Mouse (Mus musculus) ES-E14 (cell line): ENCODE data around the gene Tex14. TPM values are rescaled to one million over a fixed set of nuclear protein-coding genes. Genes with fewer than 3 reads are reported as not detected.

ENCODE experiments used
- DNase-seq: peaks from one replicate; pipeline ENCODE4 v3.0.0-alpha.2; 2013; ENCODE audit warnings: low read depth, low spot score
- H3K27ac ChIP-seq: 2 replicates; pipeline ENCODE4 v1.5.1; 2012; ENCODE audit warnings: low read depth, mild to moderate bottlenecking, low read length, moderate library complexity, mixed read lengths; ENCODE audit not compliant: poor library complexity, insufficient read depth, severe bottlenecking
- H3K36me3 ChIP-seq: 2 replicates; pipeline ENCODE4 v1.6.1; 2012; ENCODE audit warnings: mild to moderate bottlenecking, low read length, moderate library complexity, mixed read lengths; ENCODE audit not compliant: control insufficient read depth, poor library complexity, insufficient read depth, severe bottlenecking
- H3K4me1 ChIP-seq, 2 experiments: fragments of 150-350 bp in 1 of 2; sonication (generic) in 1 of 2; 2 replicates each; pipeline ENCODE4 v1.6.1; 2012; ENCODE audit warnings: low read length in 2 of 2, mild to moderate bottlenecking in 1 of 2, mixed read lengths in 1 of 2; ENCODE audit not compliant: control insufficient read depth in 2 of 2, insufficient read depth in 2 of 2, poor library complexity in 1 of 2
- H3K4me3 ChIP-seq, 2 experiments: fragments of 150-350 bp in 1 of 2; sonication (generic) in 1 of 2; 2 replicates each; pipeline ENCODE4 v1.5.1; 2012; ENCODE audit warnings: low read length in 2 of 2, low read depth in 1 of 2, mild to moderate bottlenecking in 1 of 2, mixed read lengths in 1 of 2; ENCODE audit not compliant: insufficient read depth in 1 of 2, poor library complexity in 1 of 2, severe bottlenecking in 1 of 2
- H3K9ac ChIP-seq: 2 replicates; pipeline ENCODE4 v1.6.1; 2012; ENCODE audit warnings: low read depth, mild to moderate bottlenecking, low read length, mixed read lengths; ENCODE audit not compliant: poor library complexity, insufficient read depth, severe bottlenecking
- H3K9me3 ChIP-seq: fragments of 150-350 bp; sonication (generic); 2 replicates; pipeline ENCODE4 v1.6.1; 2012; ENCODE audit warnings: low read depth, mild to moderate bottlenecking, low read length; ENCODE audit not compliant: control insufficient read depth, insufficient read depth
- CHD2 ChIP-seq: IDR thresholded peaks from 2 replicates; pipeline ENCODE4 v1.6.1; 2014; ENCODE audit warnings: mild to moderate bottlenecking, low read depth, low read length, inconsistent platforms
- HCFC1 ChIP-seq: IDR thresholded peaks from 2 replicates; pipeline ENCODE4 v1.6.1; 2012; ENCODE audit warnings: low read length, inconsistent platforms, borderline replicate concordance; ENCODE audit not compliant: insufficient read depth
- MAFK ChIP-seq: IDR thresholded peaks from 2 replicates; pipeline ENCODE4 v1.6.1; 2014; ENCODE audit warnings: mild to moderate bottlenecking, low read depth, low read length, inconsistent platforms; ENCODE audit not compliant: insufficient read depth
- ZC3H11A ChIP-seq: IDR thresholded peaks from 2 replicates; pipeline ENCODE4 v1.6.1; 2012; ENCODE audit warnings: low read depth, mild to moderate bottlenecking, inconsistent platforms, low read length, borderline replicate concordance
- ZNF384 ChIP-seq: IDR thresholded peaks from 2 replicates; pipeline ENCODE4 v1.6.1; 2012; ENCODE audit warnings: low read depth, low read length, inconsistent platforms
- in situ Hi-C, 2 experiments: fragments of 600-800 bp; cut with MboI; formaldehyde crosslinking; loops; one replicate each; pipeline ENCODE4 v1.15.1; 2025; ENCODE audit warnings: low sequenced_read_pairs in 2 of 2, inconsistent platforms in 1 of 2; ENCODE audit not compliant: unreplicated experiment in 2 of 2
- total RNA-seq: library from RNA; depleted of rRNA; stranded (reverse); fragments of 300-350 nt; gene quantifications from 2 replicates; pipeline ENCODE4 v1.2.3, GENCODE M21; 2012; rRNA removed

Gene Tex14
- total RNA-seq, result 10.4 and 11.4 TPM in 2 replicates

DNA sequence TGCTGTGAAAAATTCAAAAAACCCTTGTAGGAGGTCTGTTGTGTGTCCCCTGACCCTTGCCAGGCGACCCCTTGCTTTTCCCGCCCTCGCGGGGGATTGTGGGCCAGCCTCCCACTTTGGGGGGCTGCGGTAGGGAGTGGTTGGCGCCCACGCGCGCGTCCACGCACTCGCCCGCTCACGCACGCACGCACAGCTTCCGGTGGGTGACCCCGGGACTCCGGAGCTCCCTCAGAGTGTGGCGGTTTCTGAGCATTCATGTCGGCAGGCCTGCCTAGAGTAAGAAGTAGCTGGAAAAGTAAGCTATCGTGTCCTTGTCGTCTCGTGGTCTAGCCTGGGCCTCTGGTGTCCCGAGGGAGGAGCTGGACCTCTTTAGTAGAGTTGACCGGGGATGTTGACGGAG, at the start of gene Tex14, which contains the start of gene Rad51c:
Tex14 (plus strand) TSS at position 190 of the 400 bp plus-strand sequence.
Rad51c (minus strand) TSS at position 79 of the 400 bp plus-strand sequence.
- Histone ChIP-seq H3K9me3 (no peaks in the 10 kb centered on the region; the same call in 1 of the 2 replicates), H3K9ac (peak within 1 kb of the TSS; percentile 93), H3K27ac (peak within 1 kb of the TSS; percentile 89), H3K36me3 (no peaks in the 10 kb centered on the region), H3K4me1 (no peaks in the 10 kb centered on the region), H3K4me3 (peak within 1 kb of the TSS; percentile 81 to 84)
- in situ Hi-C loops, result no loop called here
- TF ChIP-seq CHD2 (no peak), ZNF384 (no peak), ZC3H11A (no peak), HCFC1 (no peak), MAFK (no peak)
- no peak for DNase-seq

GRCm38 (mm10) chr11:87357317-87358300, 47.3 kb upstream of the Tex14 start:
- Histone ChIP-seq H3K27ac (no peak overlapping the region), H3K9me3 (no peaks in the 10 kb centered on the region), H3K4me1 (no peaks in the 10 kb centered on the region), H3K9ac (peak overlapping the region; percentile 29), H3K36me3 (no peaks in the 10 kb centered on the region), H3K4me3 (peak overlapping the region; percentile 69 to 73)
- in situ Hi-C loops, result no loop called here
- no peak for DNase-seq
- TF ChIP-seq ZNF384, result no peak
- no peak for TF ChIP-seq ZC3H11A
- TF ChIP-seq CHD2, result no peak
- no peak for TF ChIP-seq HCFC1
- TF ChIP-seq MAFK, result no peak

DNA sequence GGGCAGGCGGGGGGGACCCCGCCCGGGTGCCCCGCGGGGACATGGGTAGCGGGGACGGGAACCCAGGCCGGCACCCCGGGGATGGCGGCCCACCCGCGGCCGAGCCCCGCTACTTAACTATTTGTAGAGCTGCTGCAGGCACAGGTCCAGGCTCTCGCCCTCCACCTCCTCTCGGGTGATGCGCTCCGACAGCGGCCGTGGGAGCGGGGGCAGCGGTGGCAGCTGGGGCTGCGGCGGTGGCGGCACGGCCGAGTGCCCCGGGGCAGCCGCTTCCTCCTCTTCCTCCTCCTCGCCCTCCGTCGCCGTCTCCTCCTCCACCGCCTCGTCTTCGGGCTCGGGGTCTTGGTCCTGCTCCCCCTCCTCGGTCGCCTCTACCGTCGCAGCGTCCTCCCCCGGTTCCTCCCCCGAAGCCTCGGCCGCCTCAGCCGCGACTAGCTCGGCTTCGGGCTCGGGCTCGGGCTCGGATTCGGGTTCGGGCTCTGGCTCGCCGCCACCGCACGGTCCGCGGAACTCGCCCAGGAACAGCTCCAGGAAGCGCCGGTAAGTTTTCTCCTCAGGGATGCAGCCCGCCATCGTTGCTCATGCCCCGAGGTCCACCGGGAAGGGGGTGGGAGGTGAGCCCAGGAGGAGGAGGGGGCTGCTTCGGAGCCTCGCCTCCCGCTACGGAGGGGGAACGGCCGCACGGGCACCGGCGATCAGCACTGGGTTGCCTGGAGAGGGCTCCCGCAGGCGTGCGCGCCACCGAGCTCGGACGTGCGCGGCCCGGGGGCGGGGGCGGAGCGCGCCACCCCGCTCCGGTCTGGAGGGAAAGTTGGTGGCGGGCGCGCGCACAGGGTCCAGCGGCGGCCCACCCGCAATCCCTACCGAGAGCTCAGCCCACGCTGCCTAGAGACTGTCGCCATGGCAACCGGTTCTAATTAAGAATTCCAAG, 46.3 kb upstream of the Tex14 start, which contains the start of gene Ppm1e:
Ppm1e (minus strand) TSS at position 693 of the 931 bp plus-strand sequence.
- H3K4me1 ChIP-seq, result no peaks in the 10 kb centered on the region
- H3K36me3 ChIP-seq, result no peaks in the 10 kb centered on the region
- DNase-seq, result peak; percentile 66
- no peak within 1 kb of the TSS for H3K27ac ChIP-seq
- peak within 1 kb of the TSS; percentile 29 for H3K9ac ChIP-seq
- no peaks in the 10 kb centered on the region for H3K9me3 ChIP-seq
- in situ Hi-C loops, result no loop called here
- TF ChIP-seq ZNF384 (no peak), ZC3H11A (no peak), CHD2 (no peak), MAFK (no peak), HCFC1 (0 out of 2 replicates have a peak, but pooled peaks have one; percentile 18)
- peak within 1 kb of the TSS; percentile 69 to 73 for H3K4me3 ChIP-seq

DNA sequence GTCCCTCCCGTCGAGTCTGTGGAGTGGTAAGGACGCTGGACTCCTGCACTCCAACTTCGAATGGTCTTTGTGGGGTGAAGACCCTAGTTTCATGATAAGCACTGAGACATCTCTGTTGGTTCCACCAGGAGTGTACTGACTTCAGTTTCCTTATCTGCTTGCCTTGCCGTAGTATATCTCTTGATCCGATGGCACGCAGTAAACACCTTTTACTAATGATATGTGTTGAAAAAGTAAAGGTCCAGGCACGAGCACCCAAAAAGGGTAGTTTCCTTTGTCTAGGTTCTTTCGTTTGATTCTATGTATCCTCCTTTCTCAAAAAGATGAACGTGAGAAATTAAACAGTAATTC, 45.6 kb upstream of the Tex14 start:
- H3K9me3 ChIP-seq, result no peaks in the 10 kb centered on the region
- TF ChIP-seq HCFC1 (no peak), ZNF384 (no peak), CHD2 (no peak)
- no peak overlapping the region for H3K9ac ChIP-seq
- H3K27ac ChIP-seq, result no peak overlapping the region
- H3K4me3 ChIP-seq, result peak overlapping the region; percentile 69 to 73
- in situ Hi-C loops, result no loop called here
- no peaks in the 10 kb centered on the region for H3K36me3 ChIP-seq
- DNase-seq, result no peak
- H3K4me1 ChIP-seq, result no peaks in the 10 kb centered on the region
